In genomic region chr12:49473371-49473770, GRCm38 (mm10) we compare ENCODE assay signal across 11 mouse cellular contexts.
A peak's percentile ranks its signal among the peaks of the same experiment; 100 is the strongest.
DNase-seq lines count a peak whose midpoint lies in the region; ATAC-seq and TF ChIP-seq lines count a peak whose summit lies in the region.
"Had no signal": no experiment of that assay in that cellular context is flagged by ENCODE, and none has a peak within 500 bp of the region (broad histone marks: within the 10 kb centered on the region; RNA-seq: fewer than 3 reads in every experiment).

No protein-coding gene starts in this region.

- TF ChIP-seq CTCF in heart, postnatal 0 days (IDR thresholded peaks at IDR 0.05; ENCODE audit: low read depth), result no peak

- 56% methylated on average over 3 of the region's 3 CpGs for WGBS in heart, postnatal 0 days
- 80% methylated on average over 3 of the region's 3 CpGs for WGBS in hindbrain, embryonic 10.5 days
- WGBS in intestine, embryonic 15.5 days, result 59% methylated on average over 3 of the region's 3 CpGs

- no peak for TF ChIP-seq EP300 in heart, postnatal 0 days (IDR thresholded peaks at IDR 0.05; ENCODE audit: low read depth)

- H3K36me3 ChIP-seq in heart, postnatal 0 days (replicated peaks; ENCODE audit: control insufficient read depth, insufficient read depth, low read length), result no peaks in the 10 kb centered on the region
- no peaks in the 10 kb centered on the region for H3K36me3 ChIP-seq in hindbrain, embryonic 10.5 days
- H3K36me3 ChIP-seq in intestine, embryonic 15.5 days, result no peaks in the 10 kb centered on the region
- H3K36me3 ChIP-seq: stomach, embryonic 15.5 days had no signal

- no peak overlapping the region for H3K4me3 ChIP-seq in heart, postnatal 0 days (ENCODE audit: low read depth, low read length)
- H3K4me3 ChIP-seq in hindbrain, embryonic 10.5 days, result no peak overlapping the region
- no peak overlapping the region for H3K4me3 ChIP-seq in intestine, embryonic 15.5 days (replicated peaks)
- H3K4me3 ChIP-seq: stomach, embryonic 15.5 days had no signal

- no peak overlapping the region for H3K9ac ChIP-seq in heart, postnatal 0 days (replicated peaks; ENCODE audit: low read depth, low read length)
- no peak overlapping the region for H3K9ac ChIP-seq in intestine, embryonic 15.5 days
- H3K9ac ChIP-seq: stomach, embryonic 15.5 days had no signal

- no peak overlapping the region for H3K27ac ChIP-seq in heart, postnatal 0 days (ENCODE audit: low read depth)
- no peak overlapping the region for H3K27ac ChIP-seq in hindbrain, embryonic 10.5 days
- H3K27ac ChIP-seq in intestine, embryonic 15.5 days, result no peak overlapping the region
- H3K27ac ChIP-seq: stomach, embryonic 15.5 days had no signal

- no peaks in the 10 kb centered on the region for H3K4me1 ChIP-seq in heart, postnatal 0 days (ENCODE audit: control insufficient read depth, insufficient read depth)
- no peaks in the 10 kb centered on the region for H3K4me1 ChIP-seq in hindbrain, embryonic 10.5 days (replicated peaks)
- H3K4me1 ChIP-seq in intestine, embryonic 15.5 days (replicated peaks), result no peaks in the 10 kb centered on the region
- H3K4me1 ChIP-seq: stomach, embryonic 15.5 days had no signal

- H3K4me2 ChIP-seq in heart, postnatal 0 days (ENCODE audit: low read depth, low read length), result no peak overlapping the region
- no peak overlapping the region for H3K4me2 ChIP-seq in intestine, embryonic 15.5 days (replicated peaks)
- H3K4me2 ChIP-seq: stomach, embryonic 15.5 days had no signal

- intact Hi-C loops in left cerebral cortex, postnatal 14 days (cut with DNase I), result no loop called here

- peak; percentile 9 for DNase-seq in 3134 (ENCODE audit: extremely low read depth, insufficient read length, low spot score)
- DNase-seq in fibroblast of lung, adult 2 months (ENCODE audit: low read depth), result peak; percentile 84
- peak; percentile 6 for DNase-seq in heart, postnatal 0 days (ENCODE audit: low spot score)
- DNase-seq in left cerebral cortex, postnatal 14 days (ENCODE audit: low spot score in 2 of 2), result peak; percentile 67 to 88
- DNase-seq in embryo, embryonic 10.5 days (ENCODE audit: low spot score), result no peak
- DNase-seq in hindbrain, embryonic 10.5 days (ENCODE audit: low spot score), result no peak
- no peak for DNase-seq in spleen, adult 12 weeks (ENCODE audit: low spot score)
- DNase-seq: kidney, postnatal 4 days; lung, adult 18-20 months had no signal

- no peak for ATAC-seq in heart, postnatal 0 days (ENCODE audit: insufficient read depth, low read depth)
- ATAC-seq in intestine, embryonic 15.5 days, result no peak

- H3K27me3 ChIP-seq in heart, postnatal 0 days (ENCODE audit: control insufficient read depth, insufficient read depth, low read length), result no peaks in the 10 kb centered on the region
- H3K27me3 ChIP-seq in hindbrain, embryonic 10.5 days (ENCODE audit: insufficient read depth, poor library complexity, severe bottlenecking), result no peaks in the 10 kb centered on the region
- no peaks in the 10 kb centered on the region for H3K27me3 ChIP-seq in intestine, embryonic 15.5 days (replicated peaks)
- H3K27me3 ChIP-seq: stomach, embryonic 15.5 days had no signal

- H3K9me3 ChIP-seq in heart, postnatal 0 days (replicated peaks; ENCODE audit: control insufficient read depth, low read length), result no peaks in the 10 kb centered on the region
- no peaks in the 10 kb centered on the region for H3K9me3 ChIP-seq in hindbrain, embryonic 10.5 days
- H3K9me3 ChIP-seq in intestine, embryonic 15.5 days, result no peaks in the 10 kb centered on the region
- H3K9me3 ChIP-seq: stomach, embryonic 15.5 days had no signal

Comparison
In these comparisons a context has a peak if more than half of its experiments do, and no peak if none do; other contexts are left out.
1. DNase-seq: peak in 3134 (single experiment), fibroblast of lung, adult 2 months (single experiment), heart, postnatal 0 days (single experiment) and left cerebral cortex, postnatal 14 days (2 of 2); none in embryo, embryonic 10.5 days (single experiment), hindbrain, embryonic 10.5 days (single experiment) and spleen, adult 12 weeks (single experiment).